Mouse (Mus musculus) spleen, adult 2 months (tissue): ENCODE results near the gene 4931409K22Rik. TPM values are rescaled to one million over a fixed set of nuclear protein-coding genes. Genes with fewer than 3 reads are reported as not detected.

Experiments
- DNase-seq, 2 experiments: peaks; one replicate each; pipeline versions ENCODE4 v3.0.0 to v3.0.0-alpha.2; 2012 to 2021; ENCODE audit warnings: low spot score in 2 of 2, low read depth in 1 of 2
- H3K27ac ChIP-seq: fragments of 200-500 bp; 2 replicates; pipeline ENCODE4 v1.5.1; 2012; ENCODE audit warnings: low read length, inconsistent platforms; ENCODE audit not compliant: insufficient read depth
- H3K27me3 ChIP-seq: fragments of 200-500 bp; 2 replicates; pipeline ENCODE4 v1.6.1; 2012; ENCODE audit warnings: mild to moderate bottlenecking, moderate library complexity, low read length, inconsistent platforms; ENCODE audit not compliant: control insufficient read depth, insufficient read depth
- H3K36me3 ChIP-seq: fragments of 200-500 bp; 2 replicates; pipeline ENCODE4 v1.6.1; 2012; ENCODE audit warnings: mild to moderate bottlenecking, low read length, inconsistent platforms; ENCODE audit not compliant: control insufficient read depth, insufficient read depth
- H3K4me1 ChIP-seq: fragments of 200-500 bp; 2 replicates; pipeline ENCODE4 v1.6.1; 2011; ENCODE audit warnings: inconsistent platforms; ENCODE audit not compliant: control insufficient read depth, insufficient read depth, insufficient read length
- H3K4me3 ChIP-seq: fragments of 200-500 bp; 2 replicates; pipeline ENCODE4 v1.5.1; 2011; ENCODE audit warnings: mild to moderate bottlenecking, inconsistent platforms; ENCODE audit not compliant: insufficient read depth, insufficient read length; ENCODE audit errors: extremely low read depth
- CTCF ChIP-seq: fragments of 200-500 bp; IDR thresholded peaks from 2 replicates; pipeline ENCODE4 v1.5.1; 2011; ENCODE audit warnings: mild to moderate bottlenecking, inconsistent platforms; ENCODE audit not compliant: insufficient read depth, insufficient read length, insufficient replicate concordance; ENCODE audit errors: extremely low read depth
- POLR2A ChIP-seq: fragments of 200-500 bp; IDR thresholded peaks from 2 replicates; pipeline ENCODE4 v1.6.1; 2011; ENCODE audit warnings: low read depth, low read length, inconsistent platforms
- WGBS: fragments of 180-500 bp; shearing (Covaris S2); methylation state at CpG from one replicate; pipeline ENCODE4 v1.1.7; 2018; 5-methylcytosine and 5-hydroxymethylcytosine counted together
- polyA plus RNA-seq: library from polyadenylated mRNA; depleted of rRNA; stranded (reverse); fragments of >200 nt; gene quantifications from 2 replicates; pipeline ENCODE4 v1.2.3, GENCODE M21; 2012

The 4931409K22Rik gene
- polyA plus RNA-seq, 1 experiment, result not detected

GRCm38 (mm10) chr5:24524522-24524921 is 32.1 kb downstream of the 4931409K22Rik start:
- no peak for DNase-seq
- H3K4me3 ChIP-seq, result no peak overlapping the region
- H3K27ac ChIP-seq, result no peak overlapping the region
- TF ChIP-seq CTCF (no peak), POLR2A (no peak)
- no peaks in the 10 kb centered on the region for H3K36me3 ChIP-seq
- H3K27me3 ChIP-seq, result peaks cover 30% of the 10 kb centered on the region
- 23% methylated on average over 4 of the region's 4 CpGs for WGBS
- no peaks in the 10 kb centered on the region; the same call in 1 of the 2 replicates for H3K4me1 ChIP-seq

DNA sequence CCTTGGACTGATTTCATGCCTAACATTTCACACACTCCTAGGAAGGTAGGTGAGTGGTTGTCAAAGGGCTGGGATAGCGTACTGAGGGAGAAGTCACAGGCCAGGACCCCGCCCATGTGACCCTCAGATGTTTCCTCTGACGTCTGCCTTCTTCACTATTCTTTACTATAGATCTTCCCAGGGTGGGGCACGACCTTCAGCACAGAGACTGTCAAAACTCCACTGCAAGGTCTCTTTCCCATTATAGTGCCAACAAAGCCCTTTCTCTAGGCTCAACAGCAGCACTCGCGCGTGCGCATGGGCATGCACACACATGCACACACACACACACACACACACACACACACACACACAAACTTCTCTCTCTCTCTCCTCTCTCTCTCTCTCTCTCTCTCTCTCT is 32.8 kb downstream of the 4931409K22Rik start:
- H3K27ac ChIP-seq, result no peak overlapping the region
- H3K36me3 ChIP-seq, result no peaks in the 10 kb centered on the region
- no peak for DNase-seq
- no peak overlapping the region for H3K4me3 ChIP-seq
- H3K27me3 ChIP-seq, result peaks cover 30% of the 10 kb centered on the region
- no peak for TF ChIP-seq POLR2A
- no peak for TF ChIP-seq CTCF
- 68% methylated on average over 8 of the region's 8 CpGs for WGBS
- no peaks in the 10 kb centered on the region; the same call in 1 of the 2 replicates for H3K4me1 ChIP-seq

DNA sequence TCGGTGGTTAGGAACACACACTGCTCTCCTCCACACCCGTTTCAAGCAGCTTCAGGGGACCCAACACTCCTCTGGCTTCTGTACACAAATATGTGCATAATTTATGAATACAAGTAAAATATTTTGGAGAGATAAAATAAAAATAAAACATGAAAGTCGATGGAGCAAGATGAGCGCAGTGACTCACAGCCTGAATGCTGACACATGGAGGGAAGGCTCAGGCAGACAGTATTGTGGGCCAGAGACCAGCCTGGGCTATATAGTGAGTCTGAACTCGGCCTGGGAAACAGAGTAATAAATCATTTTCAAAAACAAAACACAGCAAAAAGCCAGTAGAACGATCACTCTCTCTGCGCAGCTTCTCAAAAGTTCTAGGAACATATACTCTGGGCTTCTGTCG is 35.2 kb downstream of the 4931409K22Rik start:
- no peak overlapping the region for H3K27ac ChIP-seq
- TF ChIP-seq CTCF (no peak), POLR2A (no peak)
- peaks cover 22% of the 10 kb centered on the region for H3K27me3 ChIP-seq
- H3K36me3 ChIP-seq, result no peaks in the 10 kb centered on the region
- no peaks in the 10 kb centered on the region; the same call in 1 of the 2 replicates for H3K4me1 ChIP-seq
- 55% methylated on average over 8 of the region's 8 CpGs for WGBS
- DNase-seq, result no peak
- H3K4me3 ChIP-seq, result no peak overlapping the region

DNA sequence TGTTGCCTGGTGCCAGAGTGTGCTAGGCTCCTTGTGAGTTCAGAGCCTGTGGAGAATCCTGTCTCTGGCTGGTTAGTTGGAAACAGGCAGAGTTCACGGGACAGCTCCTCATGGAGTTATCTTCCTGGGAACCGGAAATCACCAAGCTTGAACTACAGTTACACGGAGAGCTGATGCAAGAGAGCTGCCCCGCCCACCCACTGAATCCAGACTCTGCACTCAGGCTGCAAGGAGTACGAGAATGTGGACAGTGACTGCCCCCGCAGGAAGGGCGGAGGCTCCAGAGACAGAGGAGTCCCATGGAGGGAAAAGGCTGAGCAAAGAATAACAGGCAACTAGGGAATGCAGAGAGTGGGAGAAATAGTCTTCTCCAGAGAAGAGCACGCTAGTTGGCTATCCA is 44.3 kb downstream of the 4931409K22Rik start:
- Histone ChIP-seq H3K4me1 (no peaks in the 10 kb centered on the region), H3K4me3 (no peak overlapping the region), H3K27ac (no peak overlapping the region), H3K27me3 (no peaks in the 10 kb centered on the region), H3K36me3 (no peaks in the 10 kb centered on the region)
- 66% methylated on average over 8 of the region's 8 CpGs for WGBS
- no peak for DNase-seq
- no peak for TF ChIP-seq POLR2A
- no peak for TF ChIP-seq CTCF

- DNase-seq, result peak in 1 of 2 experiments; percentile 18
- TF ChIP-seq CTCF (peak; percentile 23; the same call in 1 of the 2 replicates), POLR2A (no peak)
- Histone ChIP-seq H3K27me3 (no peaks in the 10 kb centered on the region), H3K4me1 (no peaks in the 10 kb centered on the region), H3K36me3 (no peaks in the 10 kb centered on the region), H3K4me3 (no peak overlapping the region), H3K27ac (no peak overlapping the region)
- 52% methylated on average over 11 of the region's 11 CpGs for WGBS
Observed at GRCm38 (mm10) chr5:24510635-24511034, 46.0 kb downstream of the 4931409K22Rik start.

GRCm38 (mm10) chr5:24508406-24508805 is 48.2 kb downstream of the 4931409K22Rik start:
- Histone ChIP-seq H3K4me1 (0 out of 2 replicates have a peak, but pooled peaks cover 3% of the 10 kb centered on the region), H3K27ac (no peak overlapping the region), H3K27me3 (no peaks in the 10 kb centered on the region), H3K4me3 (no peak overlapping the region), H3K36me3 (no peaks in the 10 kb centered on the region)
- TF ChIP-seq CTCF (no peak), POLR2A (no peak)
- no peak for DNase-seq
- WGBS, result 87% methylated on average over 7 of the region's 7 CpGs

DNA sequence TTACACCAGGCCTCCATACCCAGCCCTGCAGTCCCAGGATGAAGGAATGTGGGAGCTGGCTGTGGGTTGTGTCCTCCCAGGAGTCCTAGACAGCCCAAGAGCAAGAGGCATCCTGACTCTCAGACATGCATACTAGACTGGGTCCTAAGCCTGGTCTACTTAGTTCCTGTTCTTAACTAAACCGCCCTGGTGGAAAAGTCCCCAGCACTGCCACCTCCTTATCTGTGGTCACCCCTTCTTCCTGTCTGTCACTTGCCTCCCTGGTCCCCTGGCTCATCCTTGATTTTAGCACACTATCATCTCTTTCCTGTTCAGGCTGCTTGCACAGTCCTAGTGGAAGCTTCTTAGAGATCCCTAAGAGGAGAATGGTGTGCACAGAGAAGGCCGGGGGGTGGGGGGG is 51.1 kb downstream of the 4931409K22Rik start:
- Histone ChIP-seq H3K27ac (no peak overlapping the region), H3K27me3 (no peaks in the 10 kb centered on the region), H3K4me3 (no peak overlapping the region), H3K4me1 (0 out of 2 replicates have a peak, but pooled peaks cover 3% of the 10 kb centered on the region), H3K36me3 (peaks cover 11% of the 10 kb centered on the region)
- TF ChIP-seq CTCF, result no peak
- no peak for DNase-seq
- WGBS, result 34% methylated on average over 2 of the region's 2 CpGs
